Mouse (Mus musculus): ENCODE data around the gene Gper1. TPM values are rescaled to one million over a fixed set of nuclear protein-coding genes. Genes with fewer than 3 reads are reported as not detected.

The Gper1 gene
- total and polyA plus RNA-seq, 3 experiments = 0.07 to 0.15 TPM; not detected in 1

DNA sequence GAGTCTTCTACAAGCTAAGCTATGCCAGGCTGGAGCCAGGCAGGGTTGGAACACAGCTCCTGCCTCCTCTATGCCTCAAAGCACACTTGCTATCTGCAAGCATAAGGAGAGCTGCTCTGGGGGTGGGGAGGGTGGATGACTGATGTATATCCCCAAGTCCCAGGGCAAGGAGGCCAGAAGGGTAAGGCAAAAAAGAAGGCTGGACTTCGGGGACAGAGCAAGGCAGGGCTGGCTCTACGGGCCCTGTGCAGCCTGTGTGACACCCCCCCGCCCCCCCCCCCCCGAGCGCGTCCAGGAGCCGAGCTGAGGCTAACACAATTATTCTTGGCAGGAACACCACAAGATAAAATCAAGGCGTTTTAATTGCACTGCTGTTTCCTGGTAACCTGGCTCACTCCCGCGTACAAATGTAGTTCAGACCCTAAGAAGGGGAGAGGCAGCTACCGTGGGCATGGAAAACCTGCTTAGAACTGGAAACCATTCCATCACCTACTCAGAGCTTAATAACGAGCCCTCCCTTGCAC is 6.9 kb downstream of the Gper1 start:
- peak; percentile 36 for DNase-seq (ENCODE audit: low read depth, low spot score)
- H3K9ac ChIP-seq (ENCODE audit: control insufficient read depth, low read depth, low read length, poor library complexity, severe bottlenecking) = no peak overlapping the region
- H3K27me3 ChIP-seq (ENCODE audit: control insufficient read depth in 1 of 2, insufficient read depth in 2 of 2, low read length in 2 of 2) = no peaks in the 10 kb centered on the region
- no peaks in the 10 kb centered on the region for H3K9me3 ChIP-seq (replicated peaks; ENCODE audit: insufficient read depth, low read length)
- H3K4me1 ChIP-seq (ENCODE audit: control insufficient read depth in 1 of 2, insufficient read depth in 2 of 2, low read length in 2 of 2) = peaks cover 8 to 12% of the 10 kb centered on the region in 2 experiments
- TF ChIP-seq MAZ (IDR thresholded peaks at IDR 0.05; ENCODE audit: low read depth, low read length) = 0 out of 2 replicates have a peak, but pooled peaks have one; percentile 20
- TF ChIP-seq USF2 (IDR thresholded peaks at IDR 0.05; ENCODE audit: borderline replicate concordance in 1 of 2, insufficient read depth in 1 of 2, low read depth in 1 of 2, low read length in 2 of 2) = no peak
- H3K4me3 ChIP-seq (ENCODE audit: control insufficient read depth in 1 of 2, insufficient read depth in 1 of 2, low read depth in 2 of 2, low read length in 2 of 2) = no peak overlapping the region
- no peaks in the 10 kb centered on the region for H3K79me2 ChIP-seq (ENCODE audit: control insufficient read depth, insufficient read depth, low read length, poor library complexity)
- H3K36me3 ChIP-seq (ENCODE audit: control insufficient read depth in 1 of 2, insufficient read depth in 2 of 2, low read length in 2 of 2) = peaks cover 0 to 5% of the 10 kb centered on the region in 2 experiments; a peak in 1 of 4 replicates
- H3K27ac ChIP-seq (ENCODE audit: control insufficient read depth, low read depth, low read length) = no peak overlapping the region

DNA sequence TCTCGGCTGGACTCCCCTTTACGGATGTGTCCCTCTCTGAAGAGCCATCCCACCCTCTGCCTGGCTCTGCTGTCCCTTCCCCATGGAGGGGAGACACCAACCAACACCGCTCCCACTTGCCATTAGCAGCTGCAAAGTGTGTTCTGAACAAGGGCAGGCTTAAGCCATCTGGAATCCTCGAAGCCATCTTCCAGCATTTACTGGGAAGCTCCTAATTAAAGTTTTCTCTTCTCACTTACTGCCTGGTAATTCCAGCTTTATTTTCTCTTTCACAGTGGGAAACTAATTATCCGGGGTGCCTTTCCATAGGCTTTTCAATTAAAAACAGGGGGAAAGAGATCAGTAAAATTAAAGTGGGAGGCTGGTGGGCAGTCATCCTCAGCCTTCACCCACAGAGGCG is 9.4 kb downstream of the Gper1 start:
- Histone ChIP-seq H3K9ac (ENCODE audit: control insufficient read depth, low read depth, low read length, poor library complexity, severe bottlenecking) (no peak overlapping the region), H3K27ac (ENCODE audit: control insufficient read depth, low read depth, low read length) (no peak overlapping the region), H3K36me3 (ENCODE audit: control insufficient read depth in 1 of 2, insufficient read depth in 2 of 2, low read length in 2 of 2) (peaks cover 1 to 5% of the 10 kb centered on the region in 2 experiments; a peak in 1 of 4 replicates), H3K27me3 (ENCODE audit: control insufficient read depth in 1 of 2, insufficient read depth in 2 of 2, low read length in 2 of 2) (no peaks in the 10 kb centered on the region), H3K4me3 (ENCODE audit: control insufficient read depth in 1 of 2, insufficient read depth in 1 of 2, low read depth in 2 of 2, low read length in 2 of 2) (no peak overlapping the region), H3K79me2 (ENCODE audit: control insufficient read depth, insufficient read depth, low read length, poor library complexity) (no peaks in the 10 kb centered on the region), H3K4me1 (ENCODE audit: control insufficient read depth in 1 of 2, insufficient read depth in 2 of 2, low read length in 2 of 2) (peaks cover 8 to 12% of the 10 kb centered on the region in 2 experiments), H3K9me3 (replicated peaks; ENCODE audit: insufficient read depth, low read length) (no peaks in the 10 kb centered on the region)
- DNase-seq (ENCODE audit: low read depth, low spot score) = no peak
- TF ChIP-seq MAX (IDR thresholded peaks at IDR 0.05; ENCODE audit: low read length) (no peak), ZKSCAN1 (IDR thresholded peaks at IDR 0.05; ENCODE audit: low read depth, low read length) (no peak), MAZ (IDR thresholded peaks at IDR 0.05; ENCODE audit: low read depth, low read length) (no peak), SIN3A (IDR thresholded peaks at IDR 0.05; ENCODE audit: low read length) (no peak), E2F4 (IDR thresholded peaks at IDR 0.05; ENCODE audit: borderline replicate concordance, low read depth, low read length) (no peak), KAT2A (conservative IDR thresholded peaks at IDR 0.05; ENCODE audit: low read depth, low read length) (no peak), TCF12 (IDR thresholded peaks at IDR 0.05; ENCODE audit: low read depth, low read length) (no peak), MXI1 (IDR thresholded peaks at IDR 0.05; ENCODE audit: low read depth, low read length) (no peak), ZNF384 (IDR thresholded peaks at IDR 0.05; ENCODE audit: low read depth, low read length) (no peak), MYB (IDR thresholded peaks at IDR 0.05; ENCODE audit: low read depth, low read length) (no peak), MAFK (IDR thresholded peaks at IDR 0.05; ENCODE audit: borderline replicate concordance, low read depth, low read length) (no peak), USF1 (IDR thresholded peaks at IDR 0.05; ENCODE audit: low read depth, low read length) (no peak), TAL1 (IDR thresholded peaks at IDR 0.05; ENCODE audit: low read length) (no peak), UBTF (IDR thresholded peaks at IDR 0.05; ENCODE audit: borderline replicate concordance, insufficient read depth, low read depth, low read length) (no peak), MEF2A (IDR thresholded peaks at IDR 0.05; ENCODE audit: extremely low read depth, insufficient replicate concordance, low read depth, low read length, poor library complexity, severe bottlenecking) (no peak)
